Mouse (Mus musculus): ENCODE measurements around the gene Lrrc42. TPM values are rescaled to one million over a fixed set of nuclear protein-coding genes. Genes with fewer than 3 reads are reported as not detected.

Gene Lrrc42
- polyA plus RNA-seq, 1 experiment from 2014 or later = 72.3 TPM

- Histone ChIP-seq H3K4me1 (peaks cover 17% of the 10 kb centered on the region), H3K4me2 (replicated peaks) (no peak overlapping the region), H3K9me3 (replicated peaks) (no peaks in the 10 kb centered on the region), H3K9ac (no peak overlapping the region), H3K27me3 (no peaks in the 10 kb centered on the region), H3K4me3 (replicated peaks) (no peak overlapping the region), H3K36me3 (peaks cover 17% of the 10 kb centered on the region), H3K27ac (replicated peaks) (no peak overlapping the region)
- no peak for ATAC-seq (ENCODE audit: insufficient number of reproducible peaks, low FRiP score, low TSS enrichment, low read depth)
- WGBS = 76% methylated on average over 9 of the region's 9 CpGs
Observed at GRCm38 (mm10) chr4:107247110-107247509, 6.2 kb downstream of the Lrrc42 start.

- Histone ChIP-seq H3K9ac (no peak overlapping the region), H3K9me3 (replicated peaks) (no peaks in the 10 kb centered on the region), H3K27ac (replicated peaks) (0 out of 2 replicates have a peak overlapping the region, but pooled peaks have one; percentile 28), H3K36me3 (peaks cover 25% of the 10 kb centered on the region), H3K27me3 (no peaks in the 10 kb centered on the region), H3K4me3 (replicated peaks) (no peak overlapping the region), H3K4me1 (peaks cover 17% of the 10 kb centered on the region), H3K4me2 (replicated peaks) (no peak overlapping the region)
- ATAC-seq (ENCODE audit: insufficient number of reproducible peaks, low FRiP score, low TSS enrichment, low read depth) = no peak
- WGBS = 56% methylated on average over 1 of the region's 1 CpGs
Observed at GRCm38 (mm10) chr4:107246040-107246439, 7.3 kb downstream of the Lrrc42 start.

GRCm38 (mm10) chr4:107245368-107245767, 8.0 kb downstream of the Lrrc42 start:
- Histone ChIP-seq H3K4me1 (peaks cover 17% of the 10 kb centered on the region), H3K27me3 (no peaks in the 10 kb centered on the region), H3K27ac (replicated peaks) (no peak overlapping the region; the same call in 1 of the 2 replicates), H3K9ac (no peak overlapping the region), H3K4me2 (replicated peaks) (no peak overlapping the region), H3K9me3 (replicated peaks) (no peaks in the 10 kb centered on the region), H3K36me3 (peaks cover 30% of the 10 kb centered on the region), H3K4me3 (replicated peaks) (no peak overlapping the region)
- WGBS = 52% methylated on average over 2 of the region's 2 CpGs
- no peak for ATAC-seq (ENCODE audit: insufficient number of reproducible peaks, low FRiP score, low TSS enrichment, low read depth)

- Histone ChIP-seq H3K36me3 (peaks cover 42% of the 10 kb centered on the region), H3K27ac (replicated peaks) (no peak overlapping the region; the same call in 1 of the 2 replicates), H3K4me1 (0 out of 2 replicates have a peak, but pooled peaks cover 9% of the 10 kb centered on the region), H3K4me3 (replicated peaks) (no peak overlapping the region), H3K27me3 (no peaks in the 10 kb centered on the region), H3K9me3 (replicated peaks) (no peaks in the 10 kb centered on the region), H3K4me2 (replicated peaks) (no peak overlapping the region), H3K9ac (no peak overlapping the region)
- 61% methylated on average over 6 of the region's 6 CpGs for WGBS
- no peak; the same call in 1 of the 2 replicates for ATAC-seq (ENCODE audit: insufficient number of reproducible peaks, low FRiP score, low TSS enrichment, low read depth)
Observed at GRCm38 (mm10) chr4:107243365-107244333, 9.7 kb downstream of the Lrrc42 start.

GRCm38 (mm10) chr4:107240196-107240595, 13.1 kb downstream of the Lrrc42 start:
- no peak overlapping the region for H3K4me2 ChIP-seq (replicated peaks)
- no peak overlapping the region for H3K9ac ChIP-seq
- H3K36me3 ChIP-seq = peaks cover 65% of the 10 kb centered on the region
- H3K27ac ChIP-seq (replicated peaks) = no peak overlapping the region
- 90% methylated on average over 6 of the region's 6 CpGs for WGBS
- no peak overlapping the region for H3K4me3 ChIP-seq (replicated peaks)
- H3K9me3 ChIP-seq (replicated peaks) = no peaks in the 10 kb centered on the region
- no peaks in the 10 kb centered on the region for H3K27me3 ChIP-seq
- 0 out of 2 replicates have a peak, but pooled peaks cover 5% of the 10 kb centered on the region for H3K4me1 ChIP-seq
- no peak for ATAC-seq (ENCODE audit: insufficient number of reproducible peaks, low FRiP score, low TSS enrichment, low read depth)

- no peaks in the 10 kb centered on the region for H3K4me1 ChIP-seq
- no peak overlapping the region for H3K27ac ChIP-seq (replicated peaks)
- no peaks in the 10 kb centered on the region for H3K27me3 ChIP-seq
- H3K36me3 ChIP-seq = peaks cover 80% of the 10 kb centered on the region
- H3K9me3 ChIP-seq (replicated peaks) = no peaks in the 10 kb centered on the region
- no peak for ATAC-seq (ENCODE audit: insufficient number of reproducible peaks, low FRiP score, low TSS enrichment, low read depth)
- H3K4me2 ChIP-seq (replicated peaks) = no peak overlapping the region
- H3K4me3 ChIP-seq (replicated peaks) = no peak overlapping the region
- H3K9ac ChIP-seq = no peak overlapping the region
- WGBS = 96% methylated on average over 2 of the region's 2 CpGs
Observed at GRCm38 (mm10) chr4:107238253-107238652, 15.1 kb downstream of the Lrrc42 start.

- 0 out of 2 replicates have a peak, but pooled peaks have one; percentile 11 for ATAC-seq (ENCODE audit: insufficient number of reproducible peaks, low FRiP score, low TSS enrichment, low read depth)
- peaks cover 59% of the 10 kb centered on the region for H3K36me3 ChIP-seq
- 60% methylated on average over 3 of the region's 3 CpGs for WGBS
Observed at GRCm38 (mm10) chr4:107232219-107232618, 21.1 kb downstream of the Lrrc42 start.

GRCm38 (mm10) chr4:107226313-107226712, 27.0 kb downstream of the Lrrc42 start:
- Histone ChIP-seq H3K4me1 (peaks cover 5% of the 10 kb centered on the region; the same call in 1 of the 2 replicates), H3K27ac (replicated peaks) (no peak overlapping the region), H3K9ac (no peak overlapping the region), H3K9me3 (replicated peaks) (no peaks in the 10 kb centered on the region), H3K4me3 (replicated peaks) (no peak overlapping the region), H3K4me2 (replicated peaks) (no peak overlapping the region), H3K36me3 (0 out of 2 replicates have a peak, but pooled peaks cover 6% of the 10 kb centered on the region), H3K27me3 (no peaks in the 10 kb centered on the region)
- no peak for ATAC-seq (ENCODE audit: insufficient number of reproducible peaks, low FRiP score, low TSS enrichment, low read depth)
- 82% methylated on average over 2 of the region's 2 CpGs for WGBS

More at GRCm38 (mm10) chr4:107232219-107232618, 21.1 kb downstream of the Lrrc42 start:
- no peaks in the 10 kb centered on the region for H3K9me3 ChIP-seq (replicated peaks)
- no peaks in the 10 kb centered on the region for H3K27me3 ChIP-seq
- no peaks in the 10 kb centered on the region for H3K4me1 ChIP-seq
- H3K4me2 ChIP-seq (replicated peaks) = no peak overlapping the region
- H3K9ac ChIP-seq = no peak overlapping the region
- no peak overlapping the region for H3K27ac ChIP-seq (replicated peaks)
- no peak overlapping the region for H3K4me3 ChIP-seq (replicated peaks)

- no peak overlapping the region for H3K27ac ChIP-seq (replicated peaks)
- no peak overlapping the region for H3K4me2 ChIP-seq (replicated peaks)
- peak; percentile 75; the same call in 1 of the 2 replicates for ATAC-seq (ENCODE audit: insufficient number of reproducible peaks, low FRiP score, low TSS enrichment, low read depth)
- no peaks in the 10 kb centered on the region for H3K36me3 ChIP-seq
- H3K4me1 ChIP-seq = peaks cover 5% of the 10 kb centered on the region; the same call in 1 of the 2 replicates
- no peaks in the 10 kb centered on the region for H3K27me3 ChIP-seq
- no peaks in the 10 kb centered on the region for H3K9me3 ChIP-seq (replicated peaks)
- no peak overlapping the region for H3K9ac ChIP-seq
- H3K4me3 ChIP-seq (replicated peaks) = no peak overlapping the region
- WGBS = 71% methylated on average over 11 of the region's 11 CpGs
Observed at GRCm38 (mm10) chr4:107223225-107224204, 29.8 kb downstream of the Lrrc42 start.

- WGBS = 73% methylated on average over 5 of the region's 5 CpGs
- no peaks in the 10 kb centered on the region for H3K27me3 ChIP-seq
- peaks cover 5% of the 10 kb centered on the region; the same call in 1 of the 2 replicates for H3K4me1 ChIP-seq
- ATAC-seq (ENCODE audit: insufficient number of reproducible peaks, low FRiP score, low TSS enrichment, low read depth) = no peak
- H3K4me2 ChIP-seq (replicated peaks) = no peak overlapping the region
- no peak overlapping the region for H3K9ac ChIP-seq
- H3K36me3 ChIP-seq = no peaks in the 10 kb centered on the region
- H3K9me3 ChIP-seq (replicated peaks) = no peaks in the 10 kb centered on the region
- H3K4me3 ChIP-seq (replicated peaks) = no peak overlapping the region
- no peak overlapping the region for H3K27ac ChIP-seq (replicated peaks)
Observed at GRCm38 (mm10) chr4:107221524-107221923, 31.8 kb downstream of the Lrrc42 start.

Data from embryonic facial prominence, embryonic 15.5 days (tissue).